Mouse (Mus musculus): ENCODE measurements at regions not wholly inside any gene's neighbourhood (a gene's known extent, or its start where the extent isn't known, plus 50 kb on each side); places are given as distances from the start of the nearest gene placed in this dataset.

GRCm38 (mm10) chr14:58520976-58521549 lies 450.7 kb downstream of the Fgf9 start:
- ATAC-seq (ENCODE audit: low FRiP score): no peak
- Histone ChIP-seq H3K4me2 (no peak overlapping the region), H3K27ac (no peak overlapping the region), H3K4me1 (peaks cover 4% of the 10 kb centered on the region; the same call in 1 of the 2 replicates), H3K27me3 (no peaks in the 10 kb centered on the region; the same call in 1 of the 2 replicates), H3K4me3 (replicated peaks) (no peak overlapping the region), H3K9ac (no peak overlapping the region), H3K9me3 (no peaks in the 10 kb centered on the region), H3K36me3 (replicated peaks) (no peaks in the 10 kb centered on the region)
- 71% methylated on average over 5 of the region's 5 CpGs for WGBS

- no peaks in the 10 kb centered on the region; the same call in 1 of the 2 replicates for H3K27me3 ChIP-seq
- H3K27ac ChIP-seq: no peak overlapping the region
- no peaks in the 10 kb centered on the region for H3K9me3 ChIP-seq
- H3K4me3 ChIP-seq (replicated peaks): no peak overlapping the region
- H3K36me3 ChIP-seq (replicated peaks): no peaks in the 10 kb centered on the region
- no peak overlapping the region for H3K9ac ChIP-seq
- ATAC-seq (ENCODE audit: low FRiP score): no peak
- WGBS: 78% methylated on average over 5 of the region's 5 CpGs
- peaks cover 4% of the 10 kb centered on the region; the same call in 1 of the 2 replicates for H3K4me1 ChIP-seq
- no peak overlapping the region for H3K4me2 ChIP-seq
These were observed 450.0 kb downstream of the Fgf9 start for GRCm38 (mm10) chr14:58520384-58520783.

GRCm38 (mm10) chr14:58519086-58519485 lies 448.7 kb downstream of the Fgf9 start:
- Histone ChIP-seq H3K4me3 (replicated peaks) (no peak overlapping the region), H3K9me3 (no peaks in the 10 kb centered on the region), H3K9ac (no peak overlapping the region), H3K27ac (no peak overlapping the region), H3K4me2 (no peak overlapping the region), H3K4me1 (peaks cover 4% of the 10 kb centered on the region; the same call in 1 of the 2 replicates), H3K27me3 (no peaks in the 10 kb centered on the region; the same call in 1 of the 2 replicates), H3K36me3 (replicated peaks) (no peaks in the 10 kb centered on the region)
- WGBS: 95% methylated on average over 1 of the region's 1 CpGs
- no peak for ATAC-seq (ENCODE audit: low FRiP score)

GRCm38 (mm10) chr14:58516543-58516942 lies 446.2 kb downstream of the Fgf9 start:
- Histone ChIP-seq H3K9me3 (no peaks in the 10 kb centered on the region), H3K4me1 (peaks cover 4% of the 10 kb centered on the region; the same call in 1 of the 2 replicates), H3K4me3 (replicated peaks) (no peak overlapping the region), H3K27ac (no peak overlapping the region), H3K9ac (no peak overlapping the region), H3K27me3 (peaks cover 6% of the 10 kb centered on the region; the same call in 1 of the 2 replicates), H3K4me2 (no peak overlapping the region), H3K36me3 (replicated peaks) (no peaks in the 10 kb centered on the region)
- no peak for ATAC-seq (ENCODE audit: low FRiP score)
- WGBS: 72% methylated on average over 4 of the region's 4 CpGs

GRCm38 (mm10) chr14:58512177-58512576 lies 441.8 kb downstream of the Fgf9 start:
- no peak overlapping the region for H3K4me2 ChIP-seq
- peaks cover 6% of the 10 kb centered on the region; the same call in 1 of the 2 replicates for H3K27me3 ChIP-seq
- H3K9me3 ChIP-seq: no peaks in the 10 kb centered on the region
- no peaks in the 10 kb centered on the region for H3K36me3 ChIP-seq (replicated peaks)
- no peak for ATAC-seq (ENCODE audit: low FRiP score)
- H3K27ac ChIP-seq: no peak overlapping the region
- no peak overlapping the region for H3K9ac ChIP-seq
- no peaks in the 10 kb centered on the region for H3K4me1 ChIP-seq
- H3K4me3 ChIP-seq (replicated peaks): no peak overlapping the region
- 94% methylated on average over 6 of the region's 6 CpGs for WGBS

- Histone ChIP-seq H3K36me3 (replicated peaks) (no peaks in the 10 kb centered on the region), H3K4me1 (no peaks in the 10 kb centered on the region), H3K9me3 (no peaks in the 10 kb centered on the region), H3K27ac (no peak overlapping the region), H3K4me3 (replicated peaks) (no peak overlapping the region), H3K9ac (no peak overlapping the region), H3K27me3 (peaks cover 6% of the 10 kb centered on the region; the same call in 1 of the 2 replicates), H3K4me2 (no peak overlapping the region)
- 76% methylated on average over 4 of the region's 4 CpGs for WGBS
- ATAC-seq (ENCODE audit: low FRiP score): no peak
These were observed 441.2 kb downstream of the Fgf9 start for GRCm38 (mm10) chr14:58511571-58511985.

- whole genome bisulfite sequencing: 68% methylated on average over 4 of the region's 4 CpGs
- Histone ChIP-seq H3K27ac (no peak overlapping the region), H3K4me2 (no peak overlapping the region), H3K4me3 (replicated peaks) (no peak overlapping the region), H3K9me3 (no peaks in the 10 kb centered on the region), H3K27me3 (0 out of 2 replicates have a peak, but pooled peaks cover 6% of the 10 kb centered on the region), H3K4me1 (no peaks in the 10 kb centered on the region), H3K36me3 (replicated peaks) (no peaks in the 10 kb centered on the region), H3K9ac (no peak overlapping the region)
- no peak for ATAC-seq (ENCODE audit: low FRiP score)
These were observed 440.4 kb downstream of the Fgf9 start for GRCm38 (mm10) chr14:58510790-58511189.

- Histone ChIP-seq H3K27ac (no peak overlapping the region), H3K4me2 (no peak overlapping the region), H3K36me3 (replicated peaks) (no peaks in the 10 kb centered on the region), H3K27me3 (0 out of 2 replicates have a peak, but pooled peaks cover 6% of the 10 kb centered on the region), H3K4me3 (replicated peaks) (no peak overlapping the region), H3K4me1 (no peaks in the 10 kb centered on the region), H3K9me3 (no peaks in the 10 kb centered on the region), H3K9ac (no peak overlapping the region)
- ATAC-seq (ENCODE audit: low FRiP score): no peak
- WGBS: 73% methylated on average over 4 of the region's 4 CpGs
These were observed 438.8 kb downstream of the Fgf9 start for GRCm38 (mm10) chr14:58509106-58509505.

- Histone ChIP-seq H3K9ac (no peak overlapping the region), H3K4me3 (replicated peaks) (no peak overlapping the region), H3K36me3 (replicated peaks) (no peaks in the 10 kb centered on the region), H3K27me3 (peaks cover 7% of the 10 kb centered on the region; the same call in 1 of the 2 replicates), H3K4me1 (no peaks in the 10 kb centered on the region), H3K27ac (no peak overlapping the region), H3K4me2 (no peak overlapping the region), H3K9me3 (no peaks in the 10 kb centered on the region)
- 82% methylated on average over 3 of the region's 3 CpGs for WGBS
- ATAC-seq (ENCODE audit: low FRiP score): no peak
These were observed 436.1 kb downstream of the Fgf9 start for GRCm38 (mm10) chr14:58506490-58506889.

GRCm38 (mm10) chr14:58505841-58506240 lies 435.5 kb downstream of the Fgf9 start:
- peaks cover 7% of the 10 kb centered on the region; the same call in 1 of the 2 replicates for H3K27me3 ChIP-seq
- H3K27ac ChIP-seq: no peak overlapping the region
- no peak overlapping the region for H3K9ac ChIP-seq
- no peak for ATAC-seq (ENCODE audit: low FRiP score)
- H3K4me2 ChIP-seq: no peak overlapping the region
- no peaks in the 10 kb centered on the region for H3K4me1 ChIP-seq
- no peaks in the 10 kb centered on the region for H3K9me3 ChIP-seq
- no peak overlapping the region for H3K4me3 ChIP-seq (replicated peaks)
- no peaks in the 10 kb centered on the region for H3K36me3 ChIP-seq (replicated peaks)

- no peak overlapping the region for H3K4me2 ChIP-seq
- no peaks in the 10 kb centered on the region for H3K36me3 ChIP-seq (replicated peaks)
- no peak overlapping the region for H3K4me3 ChIP-seq (replicated peaks)
- peaks cover 10% of the 10 kb centered on the region; the same call in 1 of the 2 replicates for H3K4me1 ChIP-seq
- no peak overlapping the region for H3K9ac ChIP-seq
- 89% methylated on average over 8 of the region's 8 CpGs for WGBS
- peaks cover 13% of the 10 kb centered on the region for H3K27me3 ChIP-seq
- no peak for ATAC-seq (ENCODE audit: low FRiP score)
- no peak overlapping the region for H3K27ac ChIP-seq
- H3K9me3 ChIP-seq: no peaks in the 10 kb centered on the region
These were observed 432.5 kb downstream of the Fgf9 start for GRCm38 (mm10) chr14:58502890-58503289.

- Histone ChIP-seq H3K4me3 (replicated peaks) (no peak overlapping the region), H3K9me3 (no peaks in the 10 kb centered on the region), H3K4me2 (0 out of 2 replicates have a peak overlapping the region, but pooled peaks have one; percentile 8), H3K27ac (no peak overlapping the region), H3K4me1 (peaks cover 10% of the 10 kb centered on the region; the same call in 1 of the 2 replicates), H3K27me3 (peaks cover 17% of the 10 kb centered on the region), H3K36me3 (replicated peaks) (no peaks in the 10 kb centered on the region), H3K9ac (no peak overlapping the region)
- no peak for ATAC-seq (ENCODE audit: low FRiP score)
- WGBS: 1% methylated on average over 2 of the region's 2 CpGs
These were observed 429.7 kb downstream of the Fgf9 start for GRCm38 (mm10) chr14:58500014-58500413.

- no peak overlapping the region for H3K4me3 ChIP-seq (replicated peaks)
- 7% methylated on average over 6 of the region's 6 CpGs for WGBS
- peaks cover 19% of the 10 kb centered on the region for H3K27me3 ChIP-seq
- H3K9me3 ChIP-seq: no peaks in the 10 kb centered on the region
- H3K4me2 ChIP-seq: 0 out of 2 replicates have a peak overlapping the region, but pooled peaks have one; percentile 8
- no peaks in the 10 kb centered on the region for H3K36me3 ChIP-seq (replicated peaks)
- H3K27ac ChIP-seq: no peak overlapping the region
- no peak overlapping the region for H3K9ac ChIP-seq
- H3K4me1 ChIP-seq: peaks cover 10% of the 10 kb centered on the region; the same call in 1 of the 2 replicates
- no peak for ATAC-seq (ENCODE audit: low FRiP score)
These were observed 429.2 kb downstream of the Fgf9 start for GRCm38 (mm10) chr14:58499501-58499900.
